ENCODE assay signal across 11 mouse cellular contexts in genomic region chr12:111270629-111271277, GRCm38 (mm10). TPM values are rescaled to one million over a fixed set of nuclear protein-coding genes. Genes with fewer than 3 reads are reported as not detected.
DNase-seq lines count a peak whose midpoint lies in the region; ATAC-seq and TF ChIP-seq lines count a peak whose summit lies in the region.
"Had no signal": no experiment of that assay in that cellular context is flagged by ENCODE, and none has a peak within 500 bp of the region (broad histone marks: within the 10 kb centered on the region; RNA-seq: fewer than 3 reads in every experiment).

Gene Amn, plus strand, starts transcription at chr12:111271095.

- peaks cover 63% of the 10 kb centered on the region for H3K27me3 ChIP-seq in lung, embryonic 14.5 days (ENCODE audit: insufficient read depth, low read length)
- H3K27me3 ChIP-seq in embryonic facial prominence, embryonic 15.5 days, result peaks cover 66% of the 10 kb centered on the region
- peaks cover 61% of the 10 kb centered on the region for H3K27me3 ChIP-seq in kidney, embryonic 14.5 days (ENCODE audit: control insufficient read depth, insufficient read depth, low read length)
- peaks cover 58% of the 10 kb centered on the region for H3K27me3 ChIP-seq in liver, postnatal 0 days (ENCODE audit: insufficient read depth, low read length)

- no peak for TF ChIP-seq EP300 in liver, postnatal 0 days (IDR thresholded peaks at IDR 0.05; ENCODE audit: low read depth)

- H3K9ac ChIP-seq in lung, embryonic 14.5 days, result no peak within 1 kb of the TSS
- no peak within 1 kb of the TSS for H3K9ac ChIP-seq in embryonic facial prominence, embryonic 15.5 days
- 0 out of 2 replicates have a peak within 1 kb of the TSS, but pooled peaks have one; percentile 12 for H3K9ac ChIP-seq in kidney, embryonic 14.5 days (ENCODE audit: low read depth, low read length)
- no peak within 1 kb of the TSS for H3K9ac ChIP-seq in liver, postnatal 0 days (replicated peaks)

- DNase-seq in lung, embryonic 14.5 days, result no peak
- DNase-seq in lung, postnatal 14 days, result no peak
- no peak for DNase-seq in liver, postnatal 0 days
- no peak for DNase-seq in ovary, postnatal 10 days (ENCODE audit: low spot score)
- no peak for DNase-seq in gastrocnemius, adult 18-20 months (ENCODE audit: low spot score)
- DNase-seq in lung, postnatal 4 days, result no peak
- DNase-seq: gastrocnemius, postnatal 10 days; right cerebral cortex, postnatal 4 days had no signal

- no peaks in the 10 kb centered on the region for H3K9me3 ChIP-seq in lung, embryonic 14.5 days (ENCODE audit: low read depth, low read length)
- H3K9me3 ChIP-seq in embryonic facial prominence, embryonic 15.5 days (replicated peaks), result no peaks in the 10 kb centered on the region
- no peaks in the 10 kb centered on the region for H3K9me3 ChIP-seq in kidney, embryonic 14.5 days (ENCODE audit: control insufficient read depth, low read length)
- no peaks in the 10 kb centered on the region for H3K9me3 ChIP-seq in liver, postnatal 0 days (ENCODE audit: low read length)

- WGBS in lung, embryonic 14.5 days, result 24% methylated on average over 25 of the region's 25 CpGs
- WGBS in embryonic facial prominence, embryonic 15.5 days, result 32% methylated on average over 25 of the region's 25 CpGs
- WGBS in kidney, embryonic 14.5 days, result 37% methylated on average over 25 of the region's 25 CpGs
- WGBS in liver, postnatal 0 days (ENCODE audit: insufficient replicate concordance), result 32% methylated on average over 25 of the region's 25 CpGs

- H3K27ac ChIP-seq in lung, embryonic 14.5 days (ENCODE audit: low read depth), result no peak within 1 kb of the TSS
- no peak within 1 kb of the TSS for H3K27ac ChIP-seq in embryonic facial prominence, embryonic 15.5 days (replicated peaks)
- no peak within 1 kb of the TSS for H3K27ac ChIP-seq in kidney, embryonic 14.5 days (ENCODE audit: low read depth, low read length)
- no peak within 1 kb of the TSS for H3K27ac ChIP-seq in liver, postnatal 0 days (ENCODE audit: low read depth)
- H3K27ac ChIP-seq: macrophage had no signal

- no peak for TF ChIP-seq CTCF in lung, embryonic 14.5 days (IDR thresholded peaks at IDR 0.05; ENCODE audit: low read depth)
- no peak for TF ChIP-seq CTCF in liver, postnatal 0 days (IDR thresholded peaks at IDR 0.05; ENCODE audit: low read depth)

- H3K4me1 ChIP-seq in lung, embryonic 14.5 days (ENCODE audit: insufficient read depth), result peaks cover 10% of the 10 kb centered on the region
- H3K4me1 ChIP-seq in embryonic facial prominence, embryonic 15.5 days, result peaks cover 35% of the 10 kb centered on the region
- H3K4me1 ChIP-seq in kidney, embryonic 14.5 days (ENCODE audit: control insufficient read depth, insufficient read depth, low read length), result peaks cover 22% of the 10 kb centered on the region
- peaks cover 32% of the 10 kb centered on the region for H3K4me1 ChIP-seq in liver, postnatal 0 days (ENCODE audit: insufficient read depth)

- no peak for ATAC-seq in lung, embryonic 14.5 days (ENCODE audit: insufficient read depth)
- ATAC-seq in embryonic facial prominence, embryonic 15.5 days (ENCODE audit: insufficient number of reproducible peaks, low FRiP score, low TSS enrichment, low read depth), result no peak
- ATAC-seq in kidney, embryonic 14.5 days (ENCODE audit: low FRiP score, low TSS enrichment), result no peak
- ATAC-seq in liver, postnatal 0 days, result no peak

- 0 out of 2 replicates have a peak, but pooled peaks cover 6% of the 10 kb centered on the region for H3K36me3 ChIP-seq in lung, embryonic 14.5 days (ENCODE audit: insufficient read depth)
- no peaks in the 10 kb centered on the region; the same call in 1 of the 2 replicates for H3K36me3 ChIP-seq in embryonic facial prominence, embryonic 15.5 days
- H3K36me3 ChIP-seq in kidney, embryonic 14.5 days (ENCODE audit: control insufficient read depth, insufficient read depth, low read length), result no peaks in the 10 kb centered on the region
- H3K36me3 ChIP-seq in liver, postnatal 0 days (replicated peaks; ENCODE audit: insufficient read depth, low read length), result no peaks in the 10 kb centered on the region

- peak within 1 kb of the TSS; percentile 36 for H3K4me2 ChIP-seq in lung, embryonic 14.5 days
- H3K4me2 ChIP-seq in embryonic facial prominence, embryonic 15.5 days (replicated peaks), result peak within 1 kb of the TSS; percentile 31
- H3K4me2 ChIP-seq in kidney, embryonic 14.5 days (replicated peaks; ENCODE audit: low read depth, low read length), result peak within 1 kb of the TSS; percentile 29; the same call in 1 of the 2 replicates
- H3K4me2 ChIP-seq in liver, postnatal 0 days (ENCODE audit: low read depth, low read length), result peak within 1 kb of the TSS; percentile 13

- H3K4me3 ChIP-seq in lung, embryonic 14.5 days (ENCODE audit: low read depth, low read length), result peak within 1 kb of the TSS; percentile 16; the same call in 1 of the 2 replicates
- peak within 1 kb of the TSS; percentile 20 for H3K4me3 ChIP-seq in embryonic facial prominence, embryonic 15.5 days (replicated peaks)
- peak within 1 kb of the TSS; percentile 23 for H3K4me3 ChIP-seq in kidney, embryonic 14.5 days (ENCODE audit: low read length)
- H3K4me3 ChIP-seq in liver, postnatal 0 days (ENCODE audit: low read depth, low read length), result no peak within 1 kb of the TSS

RNA-seq across cellular contexts. Expression of gene Amn, which starts in this region (rescaled TPM):
- 0.19 and 0.36 TPM in 2 replicates for polyA plus RNA-seq in lung, embryonic 14.5 days (2014; fragmentation: Nextera tagmentation; extraction: Ambion mirVana)
- polyA plus RNA-seq in embryonic facial prominence, embryonic 15.5 days (2015; fragmentation: Nextera tagmentation; extraction: Ambion mirVana), result 0.59 and 1.0 TPM in 2 replicates
- polyA plus RNA-seq in kidney, embryonic 14.5 days (2014; fragmentation: Nextera tagmentation; extraction: Ambion mirVana), result 7.8 and 14.5 TPM in 2 replicates
- polyA plus RNA-seq in liver, postnatal 0 days (2015; fragmentation: Nextera tagmentation; extraction: Ambion mirVana), result 0.27 and 0.61 TPM in 2 replicates
- total RNA-seq in gastrocnemius, adult 18-20 months (2021), result not detected
- polyA plus RNA-seq: macrophage had no signal
